Comparison of ENCODE assay signal across 13 mouse cellular contexts in the genomic region with DNA sequence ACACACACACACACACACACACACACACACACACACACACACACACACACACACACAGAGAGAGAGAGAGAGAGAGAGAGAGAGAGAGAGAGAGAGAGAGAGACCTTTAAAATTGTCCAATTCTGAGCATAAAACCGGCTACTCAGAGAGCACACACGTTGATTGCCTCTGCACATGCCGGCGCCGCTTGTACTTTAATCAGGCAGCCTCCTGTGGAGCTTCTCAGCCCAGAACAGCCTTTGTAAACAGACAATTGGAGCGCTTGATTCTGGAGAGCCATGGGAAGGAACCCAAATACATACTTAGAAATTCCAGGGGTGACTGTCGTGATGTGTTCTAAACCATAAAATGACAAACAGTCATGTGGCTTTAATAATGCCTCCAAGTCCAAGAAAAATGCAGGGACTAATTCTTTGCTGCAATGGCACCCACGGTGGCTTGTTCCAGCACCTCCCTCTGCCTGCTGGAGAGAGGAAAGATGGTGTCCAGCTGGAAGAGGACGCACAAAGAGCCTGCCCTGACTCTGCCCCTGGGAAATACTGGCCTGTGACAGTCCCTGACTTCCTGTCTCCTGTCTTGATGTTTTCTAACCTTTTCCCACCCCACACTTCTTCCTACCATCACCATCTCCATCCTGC. TPM values are rescaled to one million over a fixed set of nuclear protein-coding genes. Genes with fewer than 3 reads are reported as not detected.
DNase-seq lines count a peak whose midpoint lies in the region; ATAC-seq and TF ChIP-seq lines count a peak whose summit lies in the region.
"Had no signal": no experiment of that assay in that cellular context is flagged by ENCODE, and none has a peak within 500 bp of the region (broad histone marks: within the 10 kb centered on the region; RNA-seq: fewer than 3 reads in every experiment).

No protein-coding gene starts in this region.

- no peaks in the 10 kb centered on the region for H3K27me3 ChIP-seq in embryonic facial prominence, embryonic 11.5 days (ENCODE audit: control insufficient read depth, insufficient read depth, low read length)
- no peaks in the 10 kb centered on the region for H3K27me3 ChIP-seq in embryonic facial prominence, embryonic 10.5 days (replicated peaks; ENCODE audit: low read depth, poor library complexity, severe bottlenecking)
- no peaks in the 10 kb centered on the region for H3K27me3 ChIP-seq in lung, embryonic 14.5 days (ENCODE audit: insufficient read depth, low read length)
- H3K27me3 ChIP-seq in hindbrain, postnatal 0 days (ENCODE audit: insufficient read depth, low read length): no peaks in the 10 kb centered on the region
- no peaks in the 10 kb centered on the region for H3K27me3 ChIP-seq in neural tube, embryonic 15.5 days (replicated peaks)
- no peaks in the 10 kb centered on the region for H3K27me3 ChIP-seq in intestine, embryonic 15.5 days (replicated peaks)
- H3K27me3 ChIP-seq: limb, embryonic 12.5 days had no signal

- DNase-seq in embryonic facial prominence, embryonic 11.5 days (ENCODE audit: low spot score): peak; percentile 21
- DNase-seq in embryonic facial prominence, embryonic 10.5 days (ENCODE audit: low spot score): no peak
- DNase-seq in lung, embryonic 14.5 days: no peak
- DNase-seq in lung, postnatal 14 days: no peak
- peak; percentile 52 for DNase-seq in hindbrain, postnatal 0 days (ENCODE audit: low spot score)
- DNase-seq in right cerebral cortex, adult 18-20 months: no peak
- DNase-seq: cerebellum, adult 18-20 months; gastrocnemius, postnatal 10 days had no signal

- H3K9ac ChIP-seq in embryonic facial prominence, embryonic 11.5 days (replicated peaks; ENCODE audit: low read length): no peak overlapping the region
- H3K9ac ChIP-seq in lung, embryonic 14.5 days: no peak overlapping the region
- H3K9ac ChIP-seq in hindbrain, postnatal 0 days (replicated peaks; ENCODE audit: low read length): no peak overlapping the region
- no peak overlapping the region for H3K9ac ChIP-seq in neural tube, embryonic 15.5 days (replicated peaks)
- H3K9ac ChIP-seq in intestine, embryonic 15.5 days: no peak overlapping the region
- H3K9ac ChIP-seq: limb, embryonic 12.5 days had no signal

- no peak for TF ChIP-seq CTCF in lung, embryonic 14.5 days (IDR thresholded peaks at IDR 0.05; ENCODE audit: low read depth)
- TF ChIP-seq CTCF in hindbrain, postnatal 0 days (IDR thresholded peaks at IDR 0.05; ENCODE audit: low read depth): no peak

- ATAC-seq in embryonic facial prominence, embryonic 11.5 days (replicated peaks; ENCODE audit: insufficient number of reproducible peaks, low FRiP score, low TSS enrichment, low read depth): no peak
- peak; percentile 48; the same call in 1 of the 2 replicates for ATAC-seq in lung, embryonic 14.5 days (ENCODE audit: insufficient read depth)
- ATAC-seq in hindbrain, postnatal 0 days: peak; percentile 68; the same call in 1 of the 2 replicates
- ATAC-seq in neural tube, embryonic 15.5 days (ENCODE audit: low FRiP score): peak; percentile 57; the same call in 1 of the 2 replicates
- ATAC-seq in intestine, embryonic 15.5 days: no peak

- H3K9me3 ChIP-seq in embryonic facial prominence, embryonic 11.5 days (replicated peaks; ENCODE audit: control insufficient read depth, low read length): no peaks in the 10 kb centered on the region
- no peaks in the 10 kb centered on the region for H3K9me3 ChIP-seq in embryonic facial prominence, embryonic 10.5 days
- H3K9me3 ChIP-seq in lung, embryonic 14.5 days (ENCODE audit: low read depth, low read length): no peaks in the 10 kb centered on the region
- H3K9me3 ChIP-seq in hindbrain, postnatal 0 days (ENCODE audit: low read length): no peaks in the 10 kb centered on the region
- H3K9me3 ChIP-seq in neural tube, embryonic 15.5 days (replicated peaks): no peaks in the 10 kb centered on the region
- H3K9me3 ChIP-seq in intestine, embryonic 15.5 days: no peaks in the 10 kb centered on the region
- H3K9me3 ChIP-seq: limb, embryonic 12.5 days had no signal

- no peaks in the 10 kb centered on the region for H3K4me1 ChIP-seq in embryonic facial prominence, embryonic 11.5 days (ENCODE audit: control insufficient read depth, insufficient read depth, low read length)
- peaks cover 22% of the 10 kb centered on the region for H3K4me1 ChIP-seq in embryonic facial prominence, embryonic 10.5 days
- H3K4me1 ChIP-seq in lung, embryonic 14.5 days (ENCODE audit: insufficient read depth): peaks cover 7% of the 10 kb centered on the region
- H3K4me1 ChIP-seq in hindbrain, postnatal 0 days (ENCODE audit: insufficient read depth, low read length): no peaks in the 10 kb centered on the region
- peaks cover 6% of the 10 kb centered on the region for H3K4me1 ChIP-seq in neural tube, embryonic 15.5 days
- 0 out of 2 replicates have a peak, but pooled peaks cover 9% of the 10 kb centered on the region for H3K4me1 ChIP-seq in intestine, embryonic 15.5 days (replicated peaks)

- H3K27ac ChIP-seq in embryonic facial prominence, embryonic 11.5 days (replicated peaks; ENCODE audit: low read depth, low read length): no peak overlapping the region
- H3K27ac ChIP-seq in embryonic facial prominence, embryonic 10.5 days (replicated peaks): no peak overlapping the region
- no peak overlapping the region for H3K27ac ChIP-seq in lung, embryonic 14.5 days (ENCODE audit: low read depth)
- H3K27ac ChIP-seq in hindbrain, postnatal 0 days: no peak overlapping the region
- H3K27ac ChIP-seq in neural tube, embryonic 15.5 days (replicated peaks): no peak overlapping the region
- no peak overlapping the region for H3K27ac ChIP-seq in intestine, embryonic 15.5 days
- H3K27ac ChIP-seq: limb, embryonic 12.5 days had no signal

- no peak overlapping the region for H3K4me2 ChIP-seq in embryonic facial prominence, embryonic 11.5 days (ENCODE audit: low read depth, low read length)
- peak overlapping the region; percentile 11; the same call in 1 of the 2 replicates for H3K4me2 ChIP-seq in lung, embryonic 14.5 days
- peak overlapping the region; percentile 30; the same call in 1 of the 2 replicates for H3K4me2 ChIP-seq in hindbrain, postnatal 0 days (ENCODE audit: low read depth, low read length)
- H3K4me2 ChIP-seq in neural tube, embryonic 15.5 days: peak overlapping the region; percentile 30
- no peak overlapping the region for H3K4me2 ChIP-seq in intestine, embryonic 15.5 days (replicated peaks)
- H3K4me2 ChIP-seq: limb, embryonic 12.5 days had no signal

- WGBS in embryonic facial prominence, embryonic 11.5 days: 16% methylated on average over 9 of the region's 9 CpGs
- 21% methylated on average over 9 of the region's 9 CpGs for WGBS in embryonic facial prominence, embryonic 10.5 days
- 13% methylated on average over 9 of the region's 9 CpGs for WGBS in lung, embryonic 14.5 days
- WGBS in hindbrain, postnatal 0 days: 5% methylated on average over 9 of the region's 9 CpGs
- WGBS in neural tube, embryonic 15.5 days: 12% methylated on average over 9 of the region's 9 CpGs
- WGBS in intestine, embryonic 15.5 days: 13% methylated on average over 9 of the region's 9 CpGs

- H3K36me3 ChIP-seq in embryonic facial prominence, embryonic 11.5 days (replicated peaks; ENCODE audit: control insufficient read depth, insufficient read depth, low read depth, low read length): no peaks in the 10 kb centered on the region
- no peaks in the 10 kb centered on the region for H3K36me3 ChIP-seq in embryonic facial prominence, embryonic 10.5 days (replicated peaks)
- H3K36me3 ChIP-seq in lung, embryonic 14.5 days (ENCODE audit: insufficient read depth): no peaks in the 10 kb centered on the region
- H3K36me3 ChIP-seq in hindbrain, postnatal 0 days (ENCODE audit: insufficient read depth, low read length): no peaks in the 10 kb centered on the region
- H3K36me3 ChIP-seq in neural tube, embryonic 15.5 days: no peaks in the 10 kb centered on the region
- H3K36me3 ChIP-seq in intestine, embryonic 15.5 days: no peaks in the 10 kb centered on the region
- H3K36me3 ChIP-seq: limb, embryonic 12.5 days had no signal

- no peak overlapping the region for H3K4me3 ChIP-seq in embryonic facial prominence, embryonic 11.5 days (ENCODE audit: low read depth, low read length)
- no peak overlapping the region for H3K4me3 ChIP-seq in embryonic facial prominence, embryonic 10.5 days
- H3K4me3 ChIP-seq in lung, embryonic 14.5 days (ENCODE audit: low read depth, low read length): no peak overlapping the region
- no peak overlapping the region for H3K4me3 ChIP-seq in hindbrain, postnatal 0 days (ENCODE audit: low read length)
- H3K4me3 ChIP-seq in neural tube, embryonic 15.5 days (replicated peaks): no peak overlapping the region
- H3K4me3 ChIP-seq in intestine, embryonic 15.5 days (replicated peaks): no peak overlapping the region
- H3K4me3 ChIP-seq: erythroblast, embryonic 14.5 days; limb, embryonic 12.5 days had no signal

RNA-seq across cellular contexts. Expression of a gene that starts 2.2 kb away (rescaled TPM):
- polyA plus RNA-seq in embryonic facial prominence, embryonic 11.5 days (2014; fragmentation: Nextera tagmentation; extraction: Ambion mirVana): 8.2 and 8.5 TPM in 2 replicates
- polyA plus RNA-seq in embryonic facial prominence, embryonic 10.5 days (2016; fragmentation: Nextera tagmentation; extraction: Ambion mirVana): 7.4 and 8.2 TPM in 2 replicates
- polyA plus RNA-seq in lung, embryonic 14.5 days (2014; fragmentation: Nextera tagmentation; extraction: Ambion mirVana): 18.5 and 18.8 TPM in 2 replicates
- 17.3 and 24.1 TPM in 2 replicates for total RNA-seq in hindbrain, postnatal 0 days (2014; rRNA removed)
- polyA plus RNA-seq in hindbrain, postnatal 0 days (2015; fragmentation: Nextera tagmentation; extraction: Ambion mirVana): 3.7 and 3.9 TPM in 2 replicates
- polyA plus RNA-seq in neural tube, embryonic 15.5 days (2015; fragmentation: Nextera tagmentation; extraction: Ambion mirVana): 7.3 and 9.4 TPM in 2 replicates
- polyA plus RNA-seq in intestine, embryonic 15.5 days (2015; fragmentation: Nextera tagmentation; extraction: Ambion mirVana): 11.6 and 11.8 TPM in 2 replicates
- total RNA-seq: MEL had no signal
- polyA plus RNA-seq: erythroblast, embryonic 14.5 days had no signal

Comparison
In these comparisons a context has a peak if more than half of its experiments do, and no peak if none do; other contexts are left out.
1. DNase-seq: peak in embryonic facial prominence, embryonic 11.5 days (single experiment) and hindbrain, postnatal 0 days (single experiment); none in embryonic facial prominence, embryonic 10.5 days (single experiment), lung, embryonic 14.5 days (single experiment), lung, postnatal 14 days (single experiment) and right cerebral cortex, adult 18-20 months (single experiment).
2. ATAC-seq: peak in lung, embryonic 14.5 days (single experiment), hindbrain, postnatal 0 days (single experiment) and neural tube, embryonic 15.5 days (single experiment); none in embryonic facial prominence, embryonic 11.5 days (single experiment) and intestine, embryonic 15.5 days (single experiment).
3. H3K4me2 ChIP-seq: peak in lung, embryonic 14.5 days (single experiment), hindbrain, postnatal 0 days (single experiment) and neural tube, embryonic 15.5 days (single experiment); none in embryonic facial prominence, embryonic 11.5 days (single experiment) and intestine, embryonic 15.5 days (single experiment).